Mouse (Mus musculus) neural tube, embryonic 12.5 days (tissue): ENCODE results near the gene Rapgef6. TPM values are rescaled to one million over a fixed set of nuclear protein-coding genes. Genes with fewer than 3 reads are reported as not detected.

Experiments used
- microRNA-seq: library from miRNA; unstranded; fragments of <30 nt; microRNA quantifications from one replicate; pipeline ENCODE4, GENCODE M21; 2017
- polyA plus RNA-seq: library from polyadenylated mRNA; unstranded; fragments of >200 nt; fragmentation: Nextera tagmentation; extraction: Ambion mirVana; gene quantifications from 2 replicates; pipeline ENCODE4 v1.2.1, GENCODE M21; 2016

Rapgef6 gene
- polyA plus RNA-seq, 1 experiment from 2014 or later = 43.7 TPM

Small RNA genes lying within 50 kb of the gene (microRNA-seq; reads per million reads assigned to microRNA genes)
- gene Gm26116 = not detected

Other genes starting within 250 kb of the Rapgef6 start
- gene Acsl6, start 219.0 kb upstream of the Rapgef6 start, polyA plus RNA-seq = 29.9 and 30.8 TPM in 2 replicates
- gene Meikin, start 152.2 kb upstream of the Rapgef6 start, polyA plus RNA-seq = not detected in 2 replicates
- gene Fnip1, start 84.6 kb upstream of the Rapgef6 start, polyA plus RNA-seq = 11.0 and 11.6 TPM in 2 replicates